7 mouse cellular contexts compared by ENCODE assay signal in genomic region chr4:132345843-132346212, GRCm38 (mm10). TPM values are rescaled to one million over a fixed set of nuclear protein-coding genes. Genes with fewer than 3 reads are reported as not detected.
DNase-seq lines count a peak whose midpoint lies in the region; ATAC-seq and TF ChIP-seq lines count a peak whose summit lies in the region.

No protein-coding gene starts in this region.

- H3K36me3 ChIP-seq in lung, embryonic 16.5 days (ENCODE audit: control insufficient read depth, insufficient read depth, low read length), result peaks cover 5% of the 10 kb centered on the region; the same call in 1 of the 2 replicates
- H3K36me3 ChIP-seq in forebrain, embryonic 16.5 days (ENCODE audit: control insufficient read depth, insufficient read depth), result no peaks in the 10 kb centered on the region
- peaks cover 28% of the 10 kb centered on the region for H3K36me3 ChIP-seq in liver, embryonic 13.5 days
- no peaks in the 10 kb centered on the region for H3K36me3 ChIP-seq in stomach, postnatal 0 days (ENCODE audit: control insufficient read depth, insufficient read depth, low read length)

- ATAC-seq in lung, embryonic 16.5 days (ENCODE audit: low read depth), result no peak
- peak; percentile 20 for ATAC-seq in forebrain, embryonic 16.5 days
- no peak for ATAC-seq in liver, embryonic 13.5 days (ENCODE audit: low read depth)
- no peak for ATAC-seq in stomach, postnatal 0 days (ENCODE audit: low FRiP score, low TSS enrichment)

- no peaks in the 10 kb centered on the region for H3K9me3 ChIP-seq in lung, embryonic 16.5 days (ENCODE audit: control insufficient read depth, low read length)
- no peaks in the 10 kb centered on the region for H3K9me3 ChIP-seq in forebrain, embryonic 16.5 days (ENCODE audit: control insufficient read depth, low read length)
- no peaks in the 10 kb centered on the region for H3K9me3 ChIP-seq in liver, embryonic 13.5 days (replicated peaks)
- H3K9me3 ChIP-seq in stomach, postnatal 0 days (ENCODE audit: control insufficient read depth, low read length), result no peaks in the 10 kb centered on the region

- no peaks in the 10 kb centered on the region for H3K27me3 ChIP-seq in lung, embryonic 16.5 days (ENCODE audit: control insufficient read depth, insufficient read depth, low read depth, low read length)
- no peaks in the 10 kb centered on the region for H3K27me3 ChIP-seq in forebrain, embryonic 16.5 days (replicated peaks; ENCODE audit: control insufficient read depth, insufficient read depth, low read length)
- no peaks in the 10 kb centered on the region for H3K27me3 ChIP-seq in liver, embryonic 13.5 days
- H3K27me3 ChIP-seq in stomach, postnatal 0 days (ENCODE audit: control insufficient read depth, insufficient read depth, low read length), result no peaks in the 10 kb centered on the region

- peak overlapping the region; percentile 6; the same call in 1 of the 2 replicates for H3K27ac ChIP-seq in lung, embryonic 16.5 days (ENCODE audit: low read length)
- H3K27ac ChIP-seq in forebrain, embryonic 16.5 days (ENCODE audit: low read length), result no peak overlapping the region
- 0 out of 2 replicates have a peak overlapping the region, but pooled peaks have one; percentile 39 for H3K27ac ChIP-seq in liver, embryonic 13.5 days
- no peak overlapping the region; the same call in 1 of the 2 replicates for H3K27ac ChIP-seq in stomach, postnatal 0 days (replicated peaks)

- WGBS in lung, embryonic 16.5 days, result 37% methylated on average over 5 of the region's 5 CpGs
- WGBS in lung, adult 2 months, result 38% methylated on average over 5 of the region's 5 CpGs
- 39% methylated on average over 5 of the region's 5 CpGs for WGBS in forebrain, embryonic 16.5 days
- WGBS in liver, embryonic 13.5 days (ENCODE audit: insufficient replicate concordance), result 43% methylated on average over 5 of the region's 5 CpGs
- 42% methylated on average over 5 of the region's 5 CpGs for WGBS in stomach, postnatal 0 days

- H3K4me1 ChIP-seq in lung, embryonic 16.5 days (replicated peaks; ENCODE audit: control insufficient read depth, insufficient read depth, low read length), result peaks cover 26% of the 10 kb centered on the region
- H3K4me1 ChIP-seq in lung, adult 2 months (ENCODE audit: control insufficient read depth, insufficient read depth, low read length), result no peaks in the 10 kb centered on the region; the same call in 1 of the 2 replicates
- peaks cover 16% of the 10 kb centered on the region for H3K4me1 ChIP-seq in forebrain, embryonic 16.5 days (replicated peaks; ENCODE audit: control insufficient read depth, insufficient read depth, low read length)
- H3K4me1 ChIP-seq in liver, embryonic 13.5 days (replicated peaks), result peaks cover 66% of the 10 kb centered on the region
- no peaks in the 10 kb centered on the region for H3K4me1 ChIP-seq in stomach, postnatal 0 days (replicated peaks; ENCODE audit: control insufficient read depth, insufficient read depth)

- TF ChIP-seq POLR2A in lung, adult 2 months (IDR thresholded peaks at IDR 0.05; ENCODE audit: borderline replicate concordance, extremely low read depth, low read depth, low read length), result no peak

- H3K9ac ChIP-seq in lung, embryonic 16.5 days (ENCODE audit: low read length), result no peak overlapping the region
- H3K9ac ChIP-seq in forebrain, embryonic 16.5 days (replicated peaks; ENCODE audit: low read depth, low read length), result no peak overlapping the region; the same call in 1 of the 2 replicates
- peak overlapping the region; percentile 92 for H3K9ac ChIP-seq in liver, embryonic 13.5 days
- H3K9ac ChIP-seq in stomach, postnatal 0 days (ENCODE audit: low read length), result peak overlapping the region; percentile 80; the same call in 1 of the 2 replicates

- no peak overlapping the region; the same call in 1 of the 2 replicates for H3K4me3 ChIP-seq in lung, embryonic 16.5 days (ENCODE audit: low read length)
- no peak overlapping the region for H3K4me3 ChIP-seq in lung, adult 2 months (replicated peaks; ENCODE audit: extremely low read depth, low read depth, low read length)
- peak overlapping the region; percentile 80 for H3K4me3 ChIP-seq in forebrain, embryonic 16.5 days (replicated peaks; ENCODE audit: low read length)
- H3K4me3 ChIP-seq in liver, embryonic 13.5 days (replicated peaks), result peak overlapping the region; percentile 81
- H3K4me3 ChIP-seq in stomach, postnatal 0 days (ENCODE audit: low read depth, low read length), result peak overlapping the region; percentile 75

- no peak for TF ChIP-seq EP300 in stomach, postnatal 0 days (optimal IDR thresholded peaks at IDR 0.05)

- TF ChIP-seq CTCF in lung, adult 2 months (IDR thresholded peaks at IDR 0.05; ENCODE audit: insufficient read depth, low read length), result no peak
- TF ChIP-seq CTCF in stomach, postnatal 0 days (IDR thresholded peaks at IDR 0.05; ENCODE audit: low read depth), result no peak

- H3K4me2 ChIP-seq in lung, embryonic 16.5 days (ENCODE audit: low read depth, low read length), result no peak overlapping the region
- peak overlapping the region; percentile 90; the same call in 1 of the 2 replicates for H3K4me2 ChIP-seq in forebrain, embryonic 16.5 days (ENCODE audit: low read length)
- peak overlapping the region; percentile 86 for H3K4me2 ChIP-seq in liver, embryonic 13.5 days
- H3K4me2 ChIP-seq in stomach, postnatal 0 days (replicated peaks; ENCODE audit: low read depth), result peak overlapping the region; percentile 99; the same call in 1 of the 2 replicates

- no peak for DNase-seq in lung, adult 2 months
- DNase-seq in liver, embryonic 13.5 days, result no peak
- no peak for DNase-seq in stomach, postnatal 0 days (ENCODE audit: low spot score)
- DNase-seq in frontal cortex, postnatal 25 days (ENCODE audit: low spot score in 2 of 2), result no peak
- DNase-seq in adrenal gland, adult 18-20 months (ENCODE audit: low spot score in 2 of 2), result no peak

RNA-seq across cellular contexts. Expression of gene Rcc1, which starts 7.6 kb away (rescaled TPM):
- polyA plus RNA-seq in lung, embryonic 16.5 days (2015; fragmentation: Nextera tagmentation; extraction: Ambion mirVana), result 73.0 and 73.9 TPM in 2 replicates
- polyA plus RNA-seq in lung, adult 2 months (2012; rRNA removed), result 3.9 and 5.3 TPM in 2 replicates
- polyA plus RNA-seq in forebrain, embryonic 16.5 days (2015; fragmentation: Nextera tagmentation; extraction: Ambion mirVana), result 51.3 and 52.3 TPM in 2 replicates
- polyA plus RNA-seq in liver, embryonic 13.5 days (2015; fragmentation: Nextera tagmentation; extraction: Ambion mirVana), result 79.4 and 80.2 TPM in 2 replicates
- polyA plus RNA-seq in stomach, postnatal 0 days (2015; fragmentation: Nextera tagmentation; extraction: Ambion mirVana), result 23.4 and 25.2 TPM in 2 replicates
- 10 to 100 TPM; 15.4 to 15.6 TPM for total RNA-seq in adrenal gland, adult 18-20 months (2021)

RNA-seq across cellular contexts. Expression of gene Trnau1ap, which starts 16.5 kb away (rescaled TPM):
- 67.0 TPM in 2 replicates for polyA plus RNA-seq in lung, embryonic 16.5 days (2015; fragmentation: Nextera tagmentation; extraction: Ambion mirVana)
- 16.4 and 17.8 TPM in 2 replicates for polyA plus RNA-seq in lung, adult 2 months (2012; rRNA removed)
- 81.9 and 86.4 TPM in 2 replicates for polyA plus RNA-seq in forebrain, embryonic 16.5 days (2015; fragmentation: Nextera tagmentation; extraction: Ambion mirVana)
- 43.1 and 45.3 TPM in 2 replicates for polyA plus RNA-seq in liver, embryonic 13.5 days (2015; fragmentation: Nextera tagmentation; extraction: Ambion mirVana)
- polyA plus RNA-seq in stomach, postnatal 0 days (2015; fragmentation: Nextera tagmentation; extraction: Ambion mirVana), result 45.5 and 45.7 TPM in 2 replicates
- 10 to 100 TPM; 27.1 to 32.9 TPM for total RNA-seq in adrenal gland, adult 18-20 months (2021)

RNA-seq across cellular contexts. Expression of gene Rab42, which starts 42.6 kb away (rescaled TPM):
- polyA plus RNA-seq in lung, embryonic 16.5 days (2015; fragmentation: Nextera tagmentation; extraction: Ambion mirVana), result 2.1 and 2.5 TPM in 2 replicates
- polyA plus RNA-seq in lung, adult 2 months (2012; rRNA removed), result 1.9 and 2.0 TPM in 2 replicates
- 0.80 and 1.4 TPM in 2 replicates for polyA plus RNA-seq in forebrain, embryonic 16.5 days (2015; fragmentation: Nextera tagmentation; extraction: Ambion mirVana)
- polyA plus RNA-seq in liver, embryonic 13.5 days (2015; fragmentation: Nextera tagmentation; extraction: Ambion mirVana), result 0.44 and 1.2 TPM in 2 replicates
- 2.3 and 2.6 TPM in 2 replicates for polyA plus RNA-seq in stomach, postnatal 0 days (2015; fragmentation: Nextera tagmentation; extraction: Ambion mirVana)
- total RNA-seq in adrenal gland, adult 18-20 months (2021), result 1 to 10 TPM; 1.4 to 1.6 TPM

Comparison
In these comparisons a context has a peak if more than half of its experiments do, and no peak if none do; other contexts are left out.
1. H3K27ac ChIP-seq: peak in lung, embryonic 16.5 days (single experiment) and liver, embryonic 13.5 days (single experiment); none in forebrain, embryonic 16.5 days (single experiment) and stomach, postnatal 0 days (single experiment).
2. H3K4me3 ChIP-seq: peak in forebrain, embryonic 16.5 days (single experiment), liver, embryonic 13.5 days (single experiment) and stomach, postnatal 0 days (single experiment); none in lung, embryonic 16.5 days (single experiment) and lung, adult 2 months (single experiment).
3. H3K9ac ChIP-seq: peak in liver, embryonic 13.5 days (single experiment) and stomach, postnatal 0 days (single experiment); none in lung, embryonic 16.5 days (single experiment) and forebrain, embryonic 16.5 days (single experiment).